Mouse (Mus musculus) gastrocnemius, adult 2 months (tissue): Measurements from ENCODE around the gene Olfr916. TPM values are rescaled to one million over a fixed set of nuclear protein-coding genes. Genes with fewer than 3 reads are reported as not detected.

ENCODE experiments used
- DNase-seq: peaks from one replicate; pipeline ENCODE4 v3.0.0; 2022
- H3K27ac ChIP-seq: fragments of 200-600 bp; 2 replicates; pipeline ENCODE4 v1.8.1; 2022; ENCODE audit warnings: mild to moderate bottlenecking
- H3K4me3 ChIP-seq: fragments of 200-600 bp; 2 replicates; pipeline ENCODE4 v1.8.1; 2022; ENCODE audit warnings: mild to moderate bottlenecking, moderate library complexity
- CTCF ChIP-seq: fragments of 200-600 bp; IDR thresholded peaks from 2 replicates; pipeline ENCODE4 v1.8.1; 2022; ENCODE audit warnings: antibody characterized with exemption, mild to moderate bottlenecking, moderate library complexity
- intact Hi-C: fragments of 180-260 bp; cut with DNase I; formaldehyde crosslinking; loops from one replicate; pipeline ENCODE4 v1.15.1; 2025
- long read RNA-seq, 2 experiments: library from polyadenylated mRNA; stranded (forward); transcript quantifications; one replicate each; pipeline ENCODE4 v2.0.0; 2021
- total RNA-seq, 2 experiments: library from RNA; stranded (reverse); gene quantifications; 2 replicates each; pipeline ENCODE4 v1.2.3; 2021

The Olfr916 gene
- total RNA-seq, result not detected
- long read RNA-seq, experiment 1, result 0 reads
- long read RNA-seq, experiment 2, result 0 reads

- intact Hi-C loops, result no loop called here
- no peak for DNase-seq
- no peak for TF ChIP-seq CTCF
Observed at GRCm38 (mm10) chr9:38659775-38660174, at the start of gene Olfr916. TSS of gene Olfr916 (minus strand) at chr9:38659875.

GRCm38 (mm10) chr9:38674501-38674900 lies 14.8 kb upstream of the Olfr916 start, which contains the start of gene Olfr918:
TSS of gene Olfr918 (minus strand) at chr9:38674601.
- intact Hi-C loops, result no loop called here
- TF ChIP-seq CTCF, result no peak
- Histone ChIP-seq H3K4me3 (no peak within 1 kb of the TSS), H3K27ac (no peak within 1 kb of the TSS)
- DNase-seq, result no peak

More at GRCm38 (mm10) chr9:38659775-38660174, at the start of gene Olfr916:
- Histone ChIP-seq H3K27ac (no peak within 1 kb of the TSS), H3K4me3 (no peak within 1 kb of the TSS)

GRCm38 (mm10) chr9:38672887-38673286 lies 13.2 kb upstream of the Olfr916 start:
- Histone ChIP-seq H3K4me3 (no peak overlapping the region), H3K27ac (no peak overlapping the region)
- intact Hi-C loops, result no loop called here
- TF ChIP-seq CTCF, result no peak
- DNase-seq, result no peak

GRCm38 (mm10) chr9:38665742-38666141 lies 6.1 kb upstream of the Olfr916 start, which contains the start of gene Olfr917:
TSS of gene Olfr917 (minus strand) at chr9:38665842.
- DNase-seq, result no peak
- Histone ChIP-seq H3K27ac (no peak within 1 kb of the TSS), H3K4me3 (no peak within 1 kb of the TSS)
- intact Hi-C loops, result no loop called here
- no peak for TF ChIP-seq CTCF

GRCm38 (mm10) chr9:38632406-38632805 lies 27.3 kb downstream of the Olfr916 start:
- no peak for TF ChIP-seq CTCF
- intact Hi-C loops, result no loop called here

More at GRCm38 (mm10) chr9:38632406-38632805, 27.3 kb downstream of the Olfr916 start:
- H3K27ac ChIP-seq, result no peak overlapping the region
- H3K4me3 ChIP-seq, result no peak overlapping the region
- no peak for DNase-seq

Other genes starting within 250 kb of the Olfr916 start
- not detected for gene Olfr901, start 230.4 kb downstream of the Olfr916 start, total RNA-seq
- gene Olfr902, start 212.2 kb downstream of the Olfr916 start, total RNA-seq, result not detected
- not detected for gene Olfr904, start 196.7 kb downstream of the Olfr916 start, total RNA-seq
- gene Olfr905, start 188.8 kb downstream of the Olfr916 start, total RNA-seq, result not detected
- not detected for gene Olfr906, start 172.8 kb downstream of the Olfr916 start, total RNA-seq
- gene Olfr907, start 164.1 kb downstream of the Olfr916 start, total RNA-seq, result not detected
- gene Olfr911-ps1, start 138.3 kb downstream of the Olfr916 start, total RNA-seq, result not detected
- gene Olfr910, start 122.0 kb downstream of the Olfr916 start, total RNA-seq, result not detected
- not detected for gene Olfr912, start 79.7 kb downstream of the Olfr916 start, total RNA-seq
- gene Olfr913, start 67.1 kb downstream of the Olfr916 start, total RNA-seq, result not detected
- gene Olfr914, start 54.8 kb downstream of the Olfr916 start, total RNA-seq, result not detected
- gene Olfr917, start 6.0 kb upstream of the Olfr916 start, total RNA-seq, result not detected
- gene Olfr918, start 14.7 kb upstream of the Olfr916 start, total RNA-seq, result not detected
- not detected for gene Olfr919, start 43.8 kb upstream of the Olfr916 start, total RNA-seq
- 10 to 100 TPM; 11.0 to 12.4 TPM for gene Vwa5a, start 58.4 kb upstream of the Olfr916 start, total RNA-seq
- gene Olfr920, start 92.4 kb upstream of the Olfr916 start, total RNA-seq, result under 1 TPM in 1 of 2 experiments, not detected in 1; 0.06 TPM
- gene Olfr921, start 113.2 kb upstream of the Olfr916 start, total RNA-seq, result not detected
- not detected for gene Olfr922, start 154.7 kb upstream of the Olfr916 start, total RNA-seq
- gene Olfr923, start 166.7 kb upstream of the Olfr916 start, total RNA-seq, result not detected
- not detected for gene Olfr924, start 184.6 kb upstream of the Olfr916 start, total RNA-seq
- gene Olfr26, start 195.2 kb upstream of the Olfr916 start, total RNA-seq, result not detected
- not detected for gene Olfr926, start 217.3 kb upstream of the Olfr916 start, total RNA-seq